Comparison of ENCODE assay signal across 20 mouse cellular contexts in the genomic region with DNA sequence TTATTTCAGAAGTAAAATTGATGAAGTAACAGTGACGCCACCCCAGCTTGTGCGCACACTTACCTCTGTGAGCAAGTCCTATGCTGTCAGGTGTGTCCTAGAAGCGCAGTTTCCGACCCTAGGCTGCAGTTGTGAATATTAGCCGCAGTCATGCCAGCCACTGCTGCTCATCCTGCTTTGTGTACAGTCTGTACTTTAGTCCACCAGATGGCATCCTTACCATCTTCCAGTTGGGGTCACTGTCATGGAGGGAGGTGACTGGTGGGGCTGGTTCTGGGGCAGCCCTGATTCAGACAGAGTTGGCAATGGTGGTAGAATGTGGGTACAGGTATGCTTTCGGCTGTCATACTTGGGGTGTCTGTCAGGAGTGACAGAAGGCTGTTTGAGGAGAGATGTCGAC.
DNase-seq lines count a peak whose midpoint lies in the region; ATAC-seq and TF ChIP-seq lines count a peak whose summit lies in the region.
"Had no signal": no experiment of that assay in that cellular context is flagged by ENCODE, and none has a peak within 500 bp of the region (broad histone marks: within the 10 kb centered on the region; RNA-seq: fewer than 3 reads in every experiment).

No protein-coding gene starts in this region.

- no peaks in the 10 kb centered on the region for H3K79me2 ChIP-seq in heart, adult 2 months (replicated peaks; ENCODE audit: control insufficient read depth, insufficient read depth, low read length)

- intact Hi-C loops in heart, adult 2 months (cut with DNase I), result loop anchor here (2.0 to 10.0 kb wide), 2 partner anchors 19 to 881 kb away; no protein-coding TSS in a partner anchor
- intact Hi-C loops in heart, postnatal 25 days (cut with DNase I), result loop anchor here (5.0 kb wide), 1 partner anchor 44 kb away; no protein-coding TSS in a partner anchor

- H3K36me3 ChIP-seq in heart, adult 2 months (ENCODE audit: control insufficient read depth, insufficient read depth, low read length), result no peaks in the 10 kb centered on the region
- H3K36me3 ChIP-seq in kidney, postnatal 0 days (ENCODE audit: insufficient read depth, low read length), result no peaks in the 10 kb centered on the region
- peaks cover 45% of the 10 kb centered on the region for H3K36me3 ChIP-seq in midbrain, embryonic 13.5 days
- H3K36me3 ChIP-seq in midbrain, embryonic 11.5 days (ENCODE audit: control insufficient read depth, insufficient read depth, low read length), result no peaks in the 10 kb centered on the region

- TF ChIP-seq POLR2A in heart, adult 2 months (IDR thresholded peaks at IDR 0.05; ENCODE audit: insufficient read depth, low read depth, low read length), result no peak

- ATAC-seq in cerebellum, adult (ENCODE audit: insufficient number of reproducible peaks, low FRiP score, low TSS enrichment), result no peak
- no peak for ATAC-seq in kidney, postnatal 0 days (replicated peaks; ENCODE audit: low FRiP score, low read depth)
- ATAC-seq in midbrain, embryonic 13.5 days, result no peak
- no peak for ATAC-seq in midbrain, embryonic 11.5 days (ENCODE audit: low FRiP score)
- ATAC-seq: forebrain, embryonic 15.5 days had no signal

- no peaks in the 10 kb centered on the region for H3K9me3 ChIP-seq in kidney, postnatal 0 days (replicated peaks; ENCODE audit: low read length)
- no peaks in the 10 kb centered on the region for H3K9me3 ChIP-seq in midbrain, embryonic 13.5 days
- no peaks in the 10 kb centered on the region for H3K9me3 ChIP-seq in midbrain, embryonic 11.5 days (ENCODE audit: control insufficient read depth, low read length)
- H3K9me3 ChIP-seq: embryonic facial prominence, embryonic 15.5 days; forebrain, embryonic 10.5 days; forebrain, embryonic 15.5 days; heart, embryonic 13.5 days had no signal

- no peak overlapping the region for H3K4me2 ChIP-seq in kidney, postnatal 0 days (ENCODE audit: low read length)
- no peak overlapping the region for H3K4me2 ChIP-seq in midbrain, embryonic 13.5 days (replicated peaks)
- H3K4me2 ChIP-seq in midbrain, embryonic 11.5 days, result no peak overlapping the region
- H3K4me2 ChIP-seq: embryonic facial prominence, embryonic 15.5 days; forebrain, embryonic 15.5 days; heart, embryonic 13.5 days; hindbrain, embryonic 14.5 days had no signal

- H3K27me3 ChIP-seq in heart, adult 2 months (ENCODE audit: control insufficient read depth, insufficient read depth, low read length), result no peaks in the 10 kb centered on the region
- H3K27me3 ChIP-seq in kidney, postnatal 0 days (ENCODE audit: insufficient read depth, low read length), result no peaks in the 10 kb centered on the region
- no peaks in the 10 kb centered on the region for H3K27me3 ChIP-seq in midbrain, embryonic 13.5 days
- no peaks in the 10 kb centered on the region for H3K27me3 ChIP-seq in midbrain, embryonic 11.5 days (ENCODE audit: control insufficient read depth, insufficient read depth, low read length)
- H3K27me3 ChIP-seq: embryonic facial prominence, embryonic 15.5 days; forebrain, embryonic 15.5 days; heart, embryonic 13.5 days had no signal

- H3K9ac ChIP-seq in heart, adult 2 months (ENCODE audit: low read depth, low read length), result no peak overlapping the region
- H3K9ac ChIP-seq in kidney, postnatal 0 days (ENCODE audit: low read depth, low read length), result no peak overlapping the region
- H3K9ac ChIP-seq in midbrain, embryonic 13.5 days (replicated peaks), result no peak overlapping the region
- H3K9ac ChIP-seq in midbrain, embryonic 11.5 days (ENCODE audit: low read length), result no peak overlapping the region
- H3K9ac ChIP-seq: embryonic facial prominence, embryonic 15.5 days; forebrain, embryonic 15.5 days; heart, embryonic 13.5 days; hindbrain, embryonic 14.5 days had no signal

- 0 out of 2 replicates have a peak, but pooled peaks have one; percentile 12 for TF ChIP-seq CTCF in heart, adult 2 months (IDR thresholded peaks at IDR 0.05)
- peak; percentile 20; the same call in 1 of the 2 replicates for TF ChIP-seq CTCF in kidney, postnatal 0 days (IDR thresholded peaks at IDR 0.05; ENCODE audit: low read depth)

- peak; percentile 33 for DNase-seq in cerebellum, adult 11-12 months
- no peak for DNase-seq in heart, adult 2 months
- DNase-seq in heart, postnatal 25 days (ENCODE audit: low spot score), result no peak
- no peak for DNase-seq in kidney, postnatal 0 days (ENCODE audit: low spot score)
- no peak for DNase-seq in kidney, postnatal 36 days
- DNase-seq in midbrain, embryonic 11.5 days (ENCODE audit: low spot score, missing footprints), result no peak
- DNase-seq: adrenal gland, postnatal 10 days; cerebellum, adult 9-11 months; embryo, embryonic 11 days; gastrocnemius, postnatal 14 days; heart, postnatal 10 days; kidney, adult 11 months had no signal

- no peak overlapping the region for H3K27ac ChIP-seq in heart, adult 2 months
- H3K27ac ChIP-seq in kidney, postnatal 0 days, result no peak overlapping the region
- 0 out of 2 replicates have a peak overlapping the region, but pooled peaks have one; percentile 19 for H3K27ac ChIP-seq in midbrain, embryonic 13.5 days
- no peak overlapping the region for H3K27ac ChIP-seq in midbrain, embryonic 11.5 days (ENCODE audit: low read depth, low read length)
- H3K27ac ChIP-seq: embryonic facial prominence, embryonic 15.5 days; forebrain, embryonic 10.5 days; forebrain, embryonic 15.5 days; heart, embryonic 13.5 days; hindbrain, embryonic 14.5 days had no signal

- 94% methylated on average over 7 of the region's 7 CpGs for WGBS in heart, adult 2 months
- 90% methylated on average over 7 of the region's 7 CpGs for WGBS in kidney, postnatal 0 days
- WGBS in midbrain, embryonic 13.5 days, result 95% methylated on average over 7 of the region's 7 CpGs
- WGBS in midbrain, embryonic 11.5 days, result 93% methylated on average over 7 of the region's 7 CpGs

- TF ChIP-seq EP300 in heart, adult 2 months (IDR thresholded peaks at IDR 0.05; ENCODE audit: insufficient read depth, low read depth, low read length), result no peak

- peaks cover 13% of the 10 kb centered on the region for H3K4me1 ChIP-seq in heart, adult 2 months (ENCODE audit: control insufficient read depth, insufficient read depth, low read length)
- no peaks in the 10 kb centered on the region for H3K4me1 ChIP-seq in kidney, postnatal 0 days (replicated peaks; ENCODE audit: insufficient read depth, low read length)
- H3K4me1 ChIP-seq in midbrain, embryonic 13.5 days (replicated peaks), result peaks cover 15% of the 10 kb centered on the region; the same call in 1 of the 2 replicates
- no peaks in the 10 kb centered on the region for H3K4me1 ChIP-seq in midbrain, embryonic 11.5 days (ENCODE audit: control insufficient read depth, insufficient read depth, low read length)

- no peak overlapping the region for H3K4me3 ChIP-seq in heart, adult 2 months
- H3K4me3 ChIP-seq in kidney, postnatal 0 days (replicated peaks; ENCODE audit: low read depth, low read length), result no peak overlapping the region
- no peak overlapping the region for H3K4me3 ChIP-seq in midbrain, embryonic 13.5 days (replicated peaks)
- no peak overlapping the region for H3K4me3 ChIP-seq in midbrain, embryonic 11.5 days (ENCODE audit: low read depth, low read length)
- H3K4me3 ChIP-seq: embryonic facial prominence, embryonic 15.5 days; erythroblast, embryonic 14.5 days; forebrain, embryonic 10.5 days; forebrain, embryonic 15.5 days; heart, embryonic 13.5 days had no signal
